Mouse (Mus musculus) heart, postnatal 0 days (tissue): Measurements from ENCODE around the gene Itgb2l.

ENCODE experiments used
- CTCF ChIP-seq: IDR thresholded peaks from 2 replicates; pipeline ENCODE4 v1.5.1; 2016; ENCODE audit warnings: antibody characterized with exemption, control low read depth, low read depth
- EP300 ChIP-seq: IDR thresholded peaks from 2 replicates; pipeline ENCODE4 v1.6.1; 2016; ENCODE audit warnings: antibody characterized with exemption, low read depth

DNA sequence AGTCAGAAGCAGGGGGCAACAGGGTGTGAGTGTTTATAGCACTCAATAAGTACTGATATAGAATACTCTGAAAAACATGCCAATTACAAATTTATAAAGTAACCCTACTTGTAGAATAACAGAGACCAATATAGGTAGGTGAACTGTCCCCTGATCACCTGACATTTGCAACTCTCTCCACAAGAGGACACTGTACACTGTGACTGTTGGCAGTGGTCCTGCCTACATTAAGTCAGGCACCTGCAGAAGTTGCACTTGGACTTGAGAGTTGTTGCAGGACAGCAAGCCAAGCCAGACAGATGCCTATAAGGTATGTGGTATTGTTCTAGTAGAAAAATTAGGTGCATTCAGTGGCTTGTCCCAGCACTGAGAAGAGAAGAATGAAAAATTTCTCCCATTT, 52.3 kb downstream of the Itgb2l start:
- TF ChIP-seq CTCF (peak; percentile 60), EP300 (no peak)
